Mouse (Mus musculus) natural killer cell, adult 2 months (primary cell): ENCODE measurements at regions not wholly inside any gene's neighbourhood (a gene's known extent, or its start where the extent isn't known, plus 50 kb on each side); places are given as distances from the start of the nearest gene placed in this dataset.
"Not testable (repeated sequence)": the region's sequence is repeated elsewhere in the genome, so short reads cannot be mapped to it uniquely, and the experiment has no call there.

Experiments used
- DNase-seq, 2 experiments: peaks; one replicate each; pipeline ENCODE4 v3.0.0; 2022; ENCODE audit warnings: low spot score in 2 of 2

DNA sequence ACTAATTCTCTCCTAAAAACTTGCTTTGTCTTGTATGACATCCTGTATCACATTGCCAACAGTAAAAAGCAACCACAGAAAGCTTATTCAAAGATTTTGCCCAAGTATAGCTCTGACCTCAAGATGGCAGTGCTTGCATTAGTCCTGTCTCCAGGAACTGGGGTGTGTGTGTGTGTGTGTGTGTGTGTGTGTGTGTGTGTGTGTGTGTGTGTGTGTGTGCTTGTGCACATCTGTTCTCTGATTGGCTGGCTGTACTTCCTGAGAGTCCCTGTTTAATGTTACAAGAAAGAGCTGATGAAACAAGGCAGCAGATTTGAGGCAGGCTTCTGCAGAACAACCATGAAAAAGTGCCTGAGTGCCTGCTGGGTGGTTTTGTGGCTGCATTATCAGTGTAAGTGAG lies 639.2 kb upstream of the Olfr1507 start:
- peak in 1 of 2 experiments; percentile 2 for DNase-seq

GRCm38 (mm10) chr14:53132390-53132789 lies 636.8 kb upstream of the Olfr1507 start:
- DNase-seq, result peak; percentile 19 to 23

GRCm38 (mm10) chr14:53121704-53122103 lies 626.2 kb upstream of the Olfr1507 start:
- peak; percentile 2 to 11 for DNase-seq

GRCm38 (mm10) chr14:53109732-53110131 lies 614.2 kb upstream of the Olfr1507 start:
- not testable (repeated sequence) for DNase-seq

DNA sequence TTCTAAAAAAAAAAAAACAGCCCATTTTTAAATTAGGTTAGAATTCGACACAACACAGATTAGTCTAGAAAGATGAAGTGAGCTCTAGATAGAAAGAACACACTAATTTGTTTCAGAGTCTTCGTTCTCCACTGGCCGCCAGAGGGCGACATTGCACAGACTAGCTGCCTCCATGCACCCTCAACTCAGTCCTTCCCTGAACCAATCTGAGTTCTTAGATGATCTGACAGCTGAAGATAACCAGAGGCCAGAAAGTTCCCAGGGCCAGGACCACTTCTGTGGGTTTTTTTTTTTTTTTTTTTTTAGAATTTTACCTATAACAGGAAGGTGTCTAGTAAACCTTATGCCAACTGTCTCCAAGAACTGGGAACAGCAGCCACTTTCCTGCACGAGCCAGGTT lies 605.8 kb upstream of the Olfr1507 start:
- not testable (repeated sequence) for DNase-seq

DNA sequence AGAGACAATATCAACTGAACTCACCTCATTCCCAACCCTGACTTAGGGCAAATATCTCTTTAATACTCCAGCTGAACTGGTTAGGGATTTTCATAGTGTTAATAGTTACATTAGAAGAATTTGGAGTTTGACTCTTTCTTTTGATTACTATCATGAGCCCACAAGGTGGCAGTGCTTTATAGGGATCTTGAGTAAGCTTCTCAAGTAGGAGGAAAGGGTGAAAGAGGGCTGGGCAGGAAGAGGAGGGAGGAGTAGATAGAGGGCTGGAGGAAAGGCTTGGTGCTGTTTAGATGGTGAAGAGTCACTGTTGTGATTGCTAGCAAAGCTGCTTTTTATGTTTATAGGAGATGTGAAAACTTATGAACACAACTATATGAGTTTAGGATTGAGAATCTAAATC lies 595.4 kb upstream of the Olfr1507 start:
- DNase-seq, result not testable (repeated sequence)

- DNase-seq, result not testable (repeated sequence)
Observed at GRCm38 (mm10) chr14:53081853-53082252, 586.3 kb upstream of the Olfr1507 start.

DNA sequence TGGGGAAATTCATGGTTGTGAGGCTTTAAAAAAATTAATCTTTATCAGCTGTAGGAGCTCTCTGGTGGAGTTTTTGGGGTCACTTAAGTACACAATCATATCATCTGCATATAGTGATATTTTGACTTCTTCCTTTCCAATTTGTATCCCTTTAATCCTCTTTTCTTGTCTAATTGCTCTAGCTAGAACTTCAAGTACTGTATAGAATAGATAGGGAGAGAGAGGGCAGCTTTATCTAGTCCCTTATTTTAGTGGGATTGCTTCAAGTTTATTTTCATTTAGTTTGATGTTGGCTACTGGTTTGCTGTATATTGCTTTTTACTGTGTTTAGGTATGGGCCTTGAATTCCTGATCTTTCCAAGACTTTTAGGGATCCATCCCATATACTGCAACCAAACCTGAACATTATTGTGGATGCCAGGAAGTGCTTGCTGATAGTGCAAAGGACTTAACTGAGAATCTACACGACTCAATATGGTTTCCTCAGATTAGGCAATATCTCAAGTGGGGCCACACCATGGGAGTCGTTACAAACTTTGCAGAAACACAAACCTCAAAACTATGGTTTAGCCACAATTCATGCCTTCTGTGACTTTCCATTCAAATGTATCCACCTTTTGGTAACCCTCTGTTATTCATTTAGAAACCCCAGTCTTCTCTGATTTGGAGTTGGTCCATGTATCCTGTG lies 585.6 kb upstream of the Olfr1507 start:
- DNase-seq, result not testable (repeated sequence)

DNA sequence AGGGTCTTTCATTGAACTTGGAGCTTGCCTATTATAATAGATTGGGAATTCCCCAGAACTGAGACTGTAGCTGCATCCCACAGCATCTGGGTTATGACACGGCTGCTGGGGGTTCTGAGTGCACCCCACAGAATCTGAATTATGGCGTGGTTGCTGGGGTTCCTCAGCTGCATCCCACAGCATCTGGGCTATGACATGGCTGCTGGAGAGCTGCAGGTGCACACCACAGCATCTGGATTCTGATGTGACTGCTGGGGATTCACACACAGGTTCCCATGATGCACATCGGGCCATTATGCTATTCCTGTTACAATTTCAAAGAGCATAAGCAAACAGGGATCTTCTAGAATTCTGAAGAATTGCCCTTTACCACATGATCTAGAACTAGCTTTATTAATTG lies 585.0 kb upstream of the Olfr1507 start:
- not testable (repeated sequence) for DNase-seq

- DNase-seq, result not testable (repeated sequence)
Observed at GRCm38 (mm10) chr14:53075937-53076336, 580.4 kb upstream of the Olfr1507 start.

DNA sequence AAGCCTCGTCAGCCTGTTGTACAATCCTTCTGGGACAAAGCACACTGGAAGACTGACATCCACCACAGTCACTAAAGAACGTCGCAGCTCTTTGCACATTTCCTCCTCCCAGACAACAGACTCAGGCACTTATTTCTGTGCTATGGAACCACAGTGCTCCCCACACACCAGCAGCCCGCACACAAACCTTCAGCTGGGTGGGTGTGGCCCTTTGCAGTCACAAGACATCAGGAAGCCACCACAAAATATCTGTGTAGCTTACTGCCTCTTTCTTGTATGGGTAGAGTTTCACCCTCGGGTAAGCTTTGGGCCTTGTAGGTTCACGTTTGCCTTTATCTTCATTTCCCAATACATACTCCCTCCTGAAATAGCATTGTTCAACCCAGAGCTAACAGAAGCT lies 577.6 kb upstream of the Olfr1507 start:
- DNase-seq, result not testable (repeated sequence)

DNA sequence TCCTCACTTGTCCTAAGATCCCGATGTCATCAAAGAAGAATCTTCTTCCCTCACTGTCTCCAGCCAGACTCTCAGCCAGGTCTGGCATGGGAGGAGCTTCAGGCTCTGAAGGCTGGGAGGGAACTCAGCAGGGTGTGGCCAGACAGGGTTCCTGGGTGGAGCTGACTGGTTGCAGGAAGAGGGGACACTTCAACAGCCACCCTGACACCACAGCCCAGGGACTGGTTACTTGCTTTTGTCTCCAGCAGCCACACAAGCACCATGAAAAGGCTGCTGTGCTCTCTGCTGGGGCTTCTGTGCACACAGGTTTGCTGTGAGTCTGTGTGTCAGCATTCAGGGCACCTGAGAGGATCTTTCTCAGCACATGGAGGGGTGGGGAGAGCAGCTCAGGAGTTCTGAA lies 577.0 kb upstream of the Olfr1507 start:
- not testable (repeated sequence) for DNase-seq

- not testable (repeated sequence) for DNase-seq
Observed at GRCm38 (mm10) chr14:53054439-53054838, 558.9 kb upstream of the Olfr1507 start.

GRCm38 (mm10) chr14:53053465-53054123 lies 558.0 kb upstream of the Olfr1507 start:
- DNase-seq, result not testable (repeated sequence)

DNA sequence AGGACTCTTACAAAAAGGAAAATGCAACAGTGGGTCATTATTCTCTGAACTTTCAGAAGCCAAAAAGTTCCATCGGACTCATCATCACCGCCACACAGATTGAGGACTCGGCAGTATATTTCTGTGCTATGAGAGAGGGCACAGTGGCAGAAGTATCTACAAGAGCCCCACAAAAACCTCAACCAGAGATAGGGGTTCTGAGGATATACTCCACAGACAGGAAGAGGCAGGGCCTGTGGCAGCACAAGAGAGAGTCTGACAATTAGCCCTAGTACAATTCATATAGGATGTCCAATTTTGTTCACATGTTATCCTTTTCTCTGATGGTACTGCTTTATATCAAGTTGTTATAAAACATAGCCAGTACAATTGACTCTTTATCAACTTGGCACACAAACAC lies 552.1 kb upstream of the Olfr1507 start:
- not testable (repeated sequence) for DNase-seq

DNA sequence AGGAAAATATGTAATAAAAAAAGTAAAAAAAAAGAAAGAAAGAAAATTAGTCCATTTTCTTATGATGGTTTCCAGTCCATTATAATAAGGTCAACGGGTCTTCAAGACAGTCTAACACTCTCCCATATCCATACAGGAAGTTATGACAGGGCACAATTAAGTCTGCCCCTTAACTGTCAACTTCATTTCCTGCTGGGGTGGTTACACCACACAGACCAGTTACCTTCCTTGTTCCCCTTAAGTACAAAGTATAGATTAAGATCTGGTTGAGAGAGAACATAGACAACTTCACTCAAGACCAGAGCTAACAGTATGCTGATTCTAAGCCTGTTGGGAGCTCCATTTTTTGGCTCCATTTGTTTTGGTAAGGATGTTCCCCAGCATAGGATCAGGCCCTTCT lies 551.4 kb upstream of the Olfr1507 start:
- not testable (repeated sequence) for DNase-seq

DNA sequence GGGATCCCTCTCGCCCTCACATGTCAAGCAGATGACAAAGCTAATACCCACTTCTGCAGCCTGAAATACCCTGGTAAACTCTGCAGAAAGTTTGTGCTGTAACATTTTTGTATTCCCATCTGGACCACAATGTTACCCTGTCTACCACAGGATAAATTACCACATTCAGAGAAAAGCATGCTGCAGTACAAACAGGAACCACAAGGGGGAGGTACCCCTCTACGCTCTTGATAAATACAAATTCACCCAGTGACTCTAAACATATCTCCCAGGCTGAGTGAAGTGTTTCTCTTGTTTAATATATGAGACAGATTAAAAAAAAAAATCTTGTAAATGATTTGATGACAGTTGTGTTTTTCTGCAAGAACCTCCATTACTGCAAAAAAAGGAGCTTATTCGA lies 549.8 kb upstream of the Olfr1507 start:
- DNase-seq, result not testable (repeated sequence)

- DNase-seq, result not testable (repeated sequence)
Observed at GRCm38 (mm10) chr14:53044101-53044500, 548.6 kb upstream of the Olfr1507 start.

DNA sequence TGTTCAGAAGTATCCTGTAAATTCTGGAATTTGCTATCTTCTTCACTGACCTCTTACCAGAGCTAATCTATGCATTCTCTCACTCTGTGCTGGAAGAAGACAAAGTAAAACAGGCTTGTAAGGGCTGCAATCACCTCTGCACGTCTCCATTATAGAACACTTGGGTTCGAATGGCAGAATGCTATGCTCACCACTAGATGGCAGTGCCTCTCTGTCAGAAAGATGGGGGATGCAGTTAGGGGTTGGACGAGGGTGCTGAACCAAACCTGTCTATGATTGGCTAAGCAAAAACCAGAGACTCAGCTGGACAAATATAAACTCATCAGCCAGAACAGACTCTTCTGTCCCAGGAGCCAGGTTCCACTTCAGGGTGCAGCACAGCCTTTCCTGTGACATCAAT lies 546.5 kb upstream of the Olfr1507 start:
- not testable (repeated sequence) for DNase-seq

DNA sequence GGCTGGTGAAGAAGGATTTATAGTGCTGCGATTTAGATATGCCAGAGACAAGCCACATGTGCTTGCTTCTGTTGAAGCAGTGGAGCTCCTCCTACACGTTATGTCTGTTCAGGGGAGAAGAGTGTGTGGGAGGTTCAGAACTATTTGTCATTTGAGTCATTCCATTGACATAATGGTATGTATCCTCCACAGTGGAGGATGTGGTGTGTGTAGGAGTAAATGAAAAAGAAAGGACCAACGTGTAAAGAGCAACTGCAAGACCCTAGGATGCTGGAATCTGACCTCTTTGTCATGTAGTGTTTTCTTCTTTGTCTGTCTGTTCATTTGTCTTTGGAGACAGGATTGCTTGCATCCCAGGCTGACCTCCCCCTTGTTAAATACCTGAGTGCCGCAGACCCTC lies 543.9 kb upstream of the Olfr1507 start:
- not testable (repeated sequence) for DNase-seq

DNA sequence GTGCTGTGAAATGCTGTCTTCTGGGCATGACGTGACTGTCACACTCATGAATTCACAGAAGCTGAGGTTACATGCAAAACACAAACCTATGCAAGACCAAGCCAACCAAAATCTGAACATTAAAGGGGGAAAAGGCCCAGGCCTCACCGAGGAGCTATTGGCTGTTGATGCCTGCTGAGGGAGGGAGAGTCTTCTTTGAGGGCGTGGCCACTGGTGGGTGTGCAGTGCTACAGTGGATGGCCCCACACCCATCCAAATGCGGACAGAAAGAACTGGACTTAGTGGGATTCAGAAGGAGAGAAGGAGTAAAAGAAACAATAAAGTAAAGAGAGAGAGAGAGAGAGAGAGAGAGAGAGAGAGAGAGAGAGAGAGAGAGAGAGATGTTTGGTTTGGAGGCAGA lies 539.4 kb upstream of the Olfr1507 start:
- DNase-seq, result not testable (repeated sequence)

- not testable (repeated sequence) for DNase-seq
Observed at GRCm38 (mm10) chr14:53033221-53033620, 537.7 kb upstream of the Olfr1507 start.

- DNase-seq, result not testable (repeated sequence)
Observed at GRCm38 (mm10) chr14:53032498-53032897, 536.9 kb upstream of the Olfr1507 start.
